Mouse (Mus musculus): ENCODE data around the gene Fam189a2.

The Fam189a2 gene

GRCm38 (mm10) chr19:24024667-24025066, 6.2 kb downstream of the Fam189a2 start:
- DNase-seq (ENCODE audit: low spot score) = no peak

GRCm38 (mm10) chr19:24024131-24024530, 6.7 kb downstream of the Fam189a2 start:
- peak; percentile 71 for DNase-seq (ENCODE audit: low spot score)

GRCm38 (mm10) chr19:24023351-24023750, 7.5 kb downstream of the Fam189a2 start:
- DNase-seq (ENCODE audit: low spot score) = no peak

DNA sequence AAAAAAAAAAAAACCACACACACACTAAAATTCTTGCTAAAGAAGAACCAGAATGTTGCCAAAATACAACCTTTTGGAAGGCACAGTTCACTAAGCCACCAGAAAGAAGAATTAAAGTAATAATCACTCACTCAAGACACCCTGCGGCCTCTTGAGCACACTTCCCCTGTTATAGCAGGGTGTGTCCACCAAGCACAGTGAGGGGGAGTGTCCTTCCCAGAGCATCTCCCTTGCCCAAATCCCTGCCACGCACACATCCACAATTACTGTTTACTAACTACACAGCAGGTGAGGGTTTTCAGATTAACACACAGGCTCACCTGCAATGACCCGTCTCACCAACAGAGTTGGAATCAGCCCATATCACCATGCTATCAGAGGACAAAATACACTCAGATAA, 8.0 kb downstream of the Fam189a2 start:
- DNase-seq (ENCODE audit: low spot score) = no peak

DNA sequence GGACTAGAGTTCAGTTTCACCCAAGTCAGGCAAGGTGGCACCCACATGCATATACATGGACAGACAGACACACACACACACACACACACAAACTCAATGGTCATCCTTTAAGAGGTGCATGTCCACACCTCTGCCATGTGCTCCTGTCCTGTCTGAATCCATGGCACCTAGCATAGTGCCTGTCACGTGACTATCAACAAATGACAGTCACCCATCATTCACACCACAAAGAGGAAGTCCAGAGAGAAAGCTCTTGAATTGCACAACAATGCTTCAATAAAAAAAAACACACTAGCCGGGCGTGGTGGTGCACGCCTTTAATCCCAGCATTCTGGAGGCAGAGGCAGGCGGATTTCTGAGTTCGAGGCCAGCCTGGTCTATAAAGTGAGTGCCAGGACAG, 8.5 kb downstream of the Fam189a2 start:
- no peak for DNase-seq (ENCODE audit: low spot score)

DNA sequence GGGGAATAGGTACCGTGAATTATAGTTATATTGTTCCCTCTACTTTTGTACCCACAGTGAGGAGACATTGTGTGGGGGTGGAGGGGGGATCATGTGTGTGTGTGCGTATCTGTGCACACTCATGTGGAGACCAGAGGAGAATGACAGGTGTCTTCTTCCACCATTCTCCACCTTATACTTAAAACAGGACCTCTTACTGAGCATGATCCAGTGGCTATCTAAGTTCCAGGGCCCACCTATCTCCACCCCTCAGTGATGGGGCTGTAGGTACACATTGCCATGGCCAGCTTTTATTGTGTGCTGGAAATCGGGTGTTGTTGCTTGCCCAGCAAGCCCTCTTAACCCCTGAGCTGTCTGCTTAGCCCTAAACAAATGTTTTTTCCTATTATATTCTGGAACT, 10.1 kb downstream of the Fam189a2 start:
- no peak for DNase-seq (ENCODE audit: low spot score)

- no peak for DNase-seq (ENCODE audit: low spot score)
These were observed 11.2 kb downstream of the Fam189a2 start for GRCm38 (mm10) chr19:24019609-24020008.

- DNase-seq (ENCODE audit: low spot score) = no peak
These were observed 12.4 kb downstream of the Fam189a2 start for GRCm38 (mm10) chr19:24018396-24018795.

GRCm38 (mm10) chr19:24017892-24018291, 12.9 kb downstream of the Fam189a2 start:
- no peak for DNase-seq (ENCODE audit: low spot score)

DNA sequence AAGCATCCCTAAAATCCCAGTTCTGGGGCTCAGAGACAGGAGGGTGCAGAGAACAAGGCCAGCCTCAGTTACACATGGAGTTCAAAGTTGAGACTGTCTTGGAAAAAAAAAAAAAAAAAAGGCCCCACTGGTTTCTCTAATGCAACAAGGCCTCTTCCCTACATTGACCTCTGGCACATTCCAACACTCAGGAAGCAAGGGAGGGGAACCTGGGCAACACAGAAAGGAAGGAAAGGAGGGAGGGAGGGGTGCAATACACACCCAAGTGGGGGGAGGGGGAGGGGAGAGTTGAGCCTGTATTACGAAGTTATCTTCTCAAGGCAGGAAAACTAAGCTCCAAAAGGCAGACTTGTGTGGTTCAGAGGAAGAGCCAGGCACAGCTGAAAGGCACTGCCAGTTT, 13.4 kb downstream of the Fam189a2 start:
- DNase-seq (ENCODE audit: low spot score) = peak; percentile 43

GRCm38 (mm10) chr19:24016706-24017386, 14.0 kb downstream of the Fam189a2 start:
- DNase-seq (ENCODE audit: low spot score) = peak; percentile 82

DNA sequence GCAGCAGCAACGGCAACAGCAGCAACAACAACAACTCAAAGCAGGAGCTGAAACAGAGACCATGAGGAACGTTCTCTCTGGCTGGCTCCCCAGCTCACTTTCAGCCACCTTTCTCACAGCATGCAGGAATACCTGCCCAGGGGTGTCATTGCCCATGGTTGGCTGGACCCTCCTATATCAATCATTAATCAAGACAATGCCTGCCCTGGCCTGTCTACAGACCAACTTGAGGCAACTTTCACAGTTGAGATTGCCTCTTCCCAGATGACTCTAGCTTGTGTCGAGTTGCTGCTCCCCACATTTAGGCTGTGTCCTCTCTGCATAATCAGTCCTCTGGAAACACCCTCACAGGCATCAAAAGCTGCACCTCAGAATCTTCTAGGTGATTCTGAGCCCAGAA, 17.6 kb downstream of the Fam189a2 start:
- DNase-seq (ENCODE audit: low spot score) = no peak

DNA sequence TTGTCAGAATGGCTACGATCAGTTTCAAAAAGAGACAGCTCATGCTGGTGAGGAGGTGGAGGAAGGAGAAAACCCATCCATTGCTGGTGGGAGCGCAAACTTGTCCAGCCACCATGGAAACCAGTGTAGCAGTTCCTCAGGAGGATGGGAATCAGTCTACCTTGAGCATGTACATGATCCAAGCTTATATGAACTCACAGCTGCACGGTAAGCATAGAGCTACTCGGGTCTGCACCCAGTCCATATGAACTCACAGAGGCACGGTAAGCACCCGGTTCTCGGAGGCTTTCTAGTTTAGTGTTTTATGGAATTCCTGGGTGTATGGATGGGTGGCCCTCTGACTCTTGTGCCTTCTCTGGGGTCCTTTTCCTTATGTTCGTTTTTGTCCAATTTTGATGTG, 18.3 kb downstream of the Fam189a2 start:
- DNase-seq (ENCODE audit: low spot score) = no peak

DNA sequence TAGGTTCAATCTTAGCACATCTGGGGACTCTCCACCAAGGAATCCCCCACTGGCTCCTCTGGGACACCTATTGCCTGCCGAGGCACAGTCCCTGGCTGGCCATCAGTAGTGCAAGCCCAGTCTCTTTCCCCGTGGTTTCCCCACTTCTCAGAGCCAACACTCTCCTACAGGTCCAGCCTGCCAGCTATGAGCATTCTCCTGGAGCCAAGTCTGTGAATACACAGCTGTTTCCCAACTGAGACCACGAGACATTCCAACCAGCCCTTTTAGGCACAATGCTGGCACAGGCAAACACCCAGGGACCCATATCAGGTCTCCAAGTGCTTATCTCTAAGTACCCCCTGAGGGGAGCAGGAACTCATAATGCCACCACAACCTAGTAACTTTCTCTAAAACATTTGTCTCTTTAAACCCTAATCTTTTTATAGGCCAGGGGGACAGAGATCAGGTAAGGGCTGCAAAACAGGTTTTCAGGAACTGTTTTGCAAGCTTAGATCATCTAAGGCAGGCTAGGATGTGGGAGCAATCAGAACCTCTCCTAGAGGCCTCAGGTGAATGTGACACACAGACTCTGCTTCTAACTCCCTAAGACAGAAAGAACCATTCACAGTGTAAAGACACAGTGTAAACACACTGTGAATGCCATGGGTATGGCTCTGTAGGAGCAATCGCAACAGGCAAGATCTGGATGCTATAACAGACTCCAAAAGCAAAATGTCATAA, 23.0 kb downstream of the Fam189a2 start:
- no peak for DNase-seq (ENCODE audit: low spot score)

GRCm38 (mm10) chr19:24007002-24007637, 23.7 kb downstream of the Fam189a2 start:
- DNase-seq (ENCODE audit: low spot score) = no peak

DNA sequence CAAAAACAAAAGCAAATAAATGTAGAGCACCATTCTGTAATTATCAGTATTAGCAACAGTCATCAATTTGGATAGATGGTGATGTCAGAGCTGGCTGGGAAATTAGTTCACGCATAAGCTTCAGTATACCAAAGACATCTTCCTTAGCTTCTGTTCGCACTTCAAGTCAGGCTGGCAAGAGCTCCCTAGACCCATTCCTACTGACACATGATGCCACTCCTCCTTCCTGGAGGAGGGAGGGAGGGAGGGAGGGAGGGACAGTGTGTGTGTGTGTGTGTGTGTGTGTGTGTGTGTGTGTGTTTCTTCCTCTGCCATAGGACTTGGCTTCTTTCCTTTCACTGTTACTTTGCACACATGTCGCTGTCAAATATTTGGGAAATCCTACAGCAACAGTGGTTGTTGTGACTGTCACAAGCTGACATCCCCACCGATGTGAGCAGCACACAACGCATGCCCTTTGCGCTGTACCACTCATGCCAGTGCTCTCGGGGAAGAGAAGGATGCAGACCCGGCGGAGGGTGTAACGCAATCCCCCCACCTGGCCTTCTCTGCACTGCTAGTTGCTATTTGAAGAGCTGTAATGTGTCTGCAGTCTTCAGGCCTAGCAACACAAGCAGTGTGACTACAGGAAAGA, 34.9 kb downstream of the Fam189a2 start:
- no peak for DNase-seq (ENCODE audit: low spot score)

DNA sequence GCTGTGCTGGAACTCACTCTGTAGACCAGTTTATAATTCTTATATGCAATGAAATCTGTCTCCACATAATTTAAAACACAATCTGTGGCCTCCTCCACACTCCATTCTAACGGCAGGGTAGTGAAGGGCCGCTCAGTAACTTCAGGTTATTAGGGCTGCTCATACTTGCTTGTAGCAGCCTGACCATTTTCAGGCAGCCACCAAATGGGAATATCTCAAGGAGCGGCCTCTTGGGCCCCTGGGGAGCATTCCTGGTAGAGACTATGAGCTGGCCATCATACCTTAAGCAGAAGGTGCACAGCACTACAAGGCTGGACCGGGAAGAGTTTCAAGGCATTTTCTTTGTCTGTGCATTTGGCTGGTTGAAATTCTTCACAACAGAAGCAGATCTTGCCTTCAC, 42.7 kb downstream of the Fam189a2 start:
- DNase-seq (ENCODE audit: low spot score) = no peak

DNA sequence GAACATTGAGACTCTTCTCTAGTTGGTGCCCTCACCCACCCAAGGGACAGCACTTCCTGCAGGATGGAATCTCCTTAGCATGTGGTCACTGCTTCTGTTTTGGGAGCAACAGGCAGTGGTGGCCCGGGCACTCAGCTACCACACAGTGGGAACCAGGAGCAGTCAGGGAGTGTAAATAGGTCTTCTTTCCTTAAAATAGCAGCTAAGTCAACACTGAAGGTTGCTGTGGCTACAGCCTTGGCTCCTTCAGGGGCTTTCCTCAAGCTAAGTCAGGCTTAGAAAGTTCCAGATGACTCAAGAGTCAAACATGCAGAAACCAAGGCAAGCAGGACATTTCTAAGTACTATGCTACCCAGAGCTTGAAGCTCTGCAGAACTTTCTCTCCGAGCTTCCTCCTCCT, 43.5 kb downstream of the Fam189a2 start:
- DNase-seq (ENCODE audit: low spot score) = no peak

- no peak for DNase-seq (ENCODE audit: low spot score)
These were observed 46.6 kb downstream of the Fam189a2 start for GRCm38 (mm10) chr19:23984186-23984585.

- no peak for DNase-seq (ENCODE audit: low spot score)
These were observed 50.2 kb downstream of the Fam189a2 start for GRCm38 (mm10) chr19:23980598-23980997.

- DNase-seq (ENCODE audit: low spot score) = no peak
These were observed 52.8 kb downstream of the Fam189a2 start for GRCm38 (mm10) chr19:23977901-23978443.

DNA sequence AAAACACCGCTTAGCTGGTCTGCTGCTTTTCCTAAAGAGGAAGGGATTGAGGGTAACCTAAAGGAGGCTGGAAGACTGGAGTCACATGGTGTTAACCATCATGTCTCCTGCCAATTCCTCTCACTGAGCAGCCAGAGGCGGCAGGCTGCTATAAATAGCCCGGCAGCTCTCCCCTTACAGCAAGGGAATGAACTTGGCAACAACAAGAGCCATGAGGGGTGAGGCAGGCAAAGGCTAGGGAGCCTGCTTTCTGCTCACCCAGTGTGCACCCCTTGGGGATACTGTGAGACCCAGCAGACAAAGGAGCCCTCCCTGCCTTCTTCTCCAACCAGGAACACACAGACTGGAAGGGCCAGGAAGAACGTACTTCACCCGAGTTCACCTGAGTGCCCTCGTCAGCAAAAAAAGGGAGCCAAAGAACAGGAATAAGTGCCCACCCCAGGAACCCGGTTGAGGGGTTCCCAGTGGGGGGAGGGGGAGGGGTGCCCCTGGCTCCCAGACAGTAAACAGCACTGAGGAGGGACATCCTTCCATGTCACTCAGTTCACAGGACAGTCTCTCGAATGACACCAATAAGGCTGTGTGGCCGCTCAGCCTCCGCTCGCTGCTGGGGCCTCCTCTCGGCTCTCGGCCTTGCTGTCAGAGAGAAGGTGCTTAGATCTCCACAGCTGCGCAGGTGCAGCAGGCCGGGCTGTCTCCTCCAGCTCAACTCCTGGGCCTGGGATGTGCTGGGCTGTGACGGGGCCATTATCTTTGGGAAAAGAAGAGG, 57.8 kb downstream of the Fam189a2 start:
- DNase-seq (ENCODE audit: low spot score) = peak; percentile 26
